Mouse (Mus musculus): Measurements from ENCODE around the gene Pou3f3. TPM values are rescaled to one million over a fixed set of nuclear protein-coding genes. Genes with fewer than 3 reads are reported as not detected.

Pou3f3 gene
- polyA plus RNA-seq, 1 experiment from 2014 or later: not detected

DNA sequence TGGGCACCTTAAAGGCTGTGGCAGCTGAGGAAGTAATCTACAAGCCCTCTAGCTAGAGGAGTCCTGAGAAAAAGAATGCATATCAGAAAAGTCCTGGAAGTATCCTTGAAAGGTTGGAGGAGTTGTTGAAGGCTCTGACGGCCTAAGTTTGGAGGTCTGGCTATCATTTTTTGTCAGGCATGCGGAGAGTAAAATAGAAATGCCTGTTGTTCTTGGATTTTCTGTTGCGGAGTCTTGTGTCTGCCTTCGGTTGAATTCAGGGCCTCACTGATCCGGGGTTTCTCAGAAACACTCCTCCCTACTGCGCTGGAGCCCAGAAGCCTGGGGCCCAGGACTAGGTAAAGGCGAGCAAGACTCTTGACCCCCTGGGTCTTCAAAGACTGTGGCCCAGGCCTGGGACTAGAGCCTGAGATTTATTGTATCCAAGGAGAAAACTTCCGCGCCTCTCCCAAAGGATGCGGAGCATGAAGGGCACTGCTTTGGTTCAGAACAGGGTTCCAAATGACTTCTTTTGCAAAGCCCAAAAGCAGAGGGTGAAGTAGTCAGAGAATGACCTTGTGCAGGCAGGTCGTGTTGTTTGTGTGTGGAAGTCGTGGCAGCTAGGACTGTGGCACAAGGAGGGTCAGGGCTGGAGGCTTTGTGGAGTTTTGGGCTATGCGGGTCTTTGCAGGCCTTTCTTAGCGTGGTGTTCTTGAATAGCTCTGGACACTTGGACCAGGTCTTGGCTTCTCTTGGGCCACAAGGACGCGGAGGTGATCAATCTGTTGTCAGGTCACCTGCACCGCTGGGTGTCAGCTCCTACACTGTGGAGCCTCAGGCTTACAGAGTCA, 9.6 kb downstream of the Pou3f3 start:
- Histone ChIP-seq H3K27me3 (ENCODE audit: control insufficient read depth, insufficient read depth, low read depth, low read length) (peaks cover 90% of the 10 kb centered on the region), H3K4me3 (ENCODE audit: low read depth, low read length) (no peak overlapping the region), H3K9ac (ENCODE audit: low read depth, low read length) (no peak overlapping the region), H3K27ac (ENCODE audit: low read length) (no peak overlapping the region), H3K36me3 (ENCODE audit: control insufficient read depth, insufficient read depth) (no peaks in the 10 kb centered on the region), H3K9me3 (replicated peaks; ENCODE audit: control insufficient read depth, low read length) (no peaks in the 10 kb centered on the region), H3K4me2 (ENCODE audit: low read depth, low read length) (no peak overlapping the region), H3K4me1 (ENCODE audit: control insufficient read depth, low read depth, low read length) (no peaks in the 10 kb centered on the region)
- no peak for ATAC-seq (ENCODE audit: low read depth)
- 4% methylated on average over 17 of the region's 17 CpGs for WGBS (ENCODE audit: insufficient replicate concordance)

DNA sequence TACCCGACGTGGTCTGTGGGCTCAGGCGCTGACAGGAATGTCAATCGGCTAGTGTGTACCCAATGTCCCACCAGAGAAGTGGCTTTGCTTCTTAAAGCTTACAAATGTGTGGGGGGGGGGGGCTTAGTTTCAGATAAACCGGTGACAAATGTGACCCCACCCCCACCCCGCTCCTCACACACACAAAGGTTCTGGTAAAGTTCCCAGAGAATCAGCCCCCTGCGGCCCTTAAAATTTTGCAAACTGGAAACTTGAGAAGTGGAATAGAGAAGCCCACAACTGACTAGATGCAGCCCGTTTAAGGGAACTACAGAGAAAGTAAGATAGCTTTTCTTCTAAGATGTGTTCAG, 10.2 kb downstream of the Pou3f3 start:
- no peak overlapping the region for H3K4me2 ChIP-seq (ENCODE audit: low read depth, low read length)
- ATAC-seq (ENCODE audit: low read depth): no peak
- no peak overlapping the region for H3K4me3 ChIP-seq (ENCODE audit: low read depth, low read length)
- WGBS (ENCODE audit: insufficient replicate concordance): 3% methylated on average over 8 of the region's 8 CpGs
- H3K4me1 ChIP-seq (ENCODE audit: control insufficient read depth, low read depth, low read length): no peaks in the 10 kb centered on the region
- H3K9ac ChIP-seq (ENCODE audit: low read depth, low read length): no peak overlapping the region
- no peaks in the 10 kb centered on the region for H3K36me3 ChIP-seq (ENCODE audit: control insufficient read depth, insufficient read depth)
- H3K9me3 ChIP-seq (replicated peaks; ENCODE audit: control insufficient read depth, low read length): no peaks in the 10 kb centered on the region
- H3K27me3 ChIP-seq (ENCODE audit: control insufficient read depth, insufficient read depth, low read depth, low read length): peaks cover 90% of the 10 kb centered on the region
- no peak overlapping the region for H3K27ac ChIP-seq (ENCODE audit: low read length)

DNA sequence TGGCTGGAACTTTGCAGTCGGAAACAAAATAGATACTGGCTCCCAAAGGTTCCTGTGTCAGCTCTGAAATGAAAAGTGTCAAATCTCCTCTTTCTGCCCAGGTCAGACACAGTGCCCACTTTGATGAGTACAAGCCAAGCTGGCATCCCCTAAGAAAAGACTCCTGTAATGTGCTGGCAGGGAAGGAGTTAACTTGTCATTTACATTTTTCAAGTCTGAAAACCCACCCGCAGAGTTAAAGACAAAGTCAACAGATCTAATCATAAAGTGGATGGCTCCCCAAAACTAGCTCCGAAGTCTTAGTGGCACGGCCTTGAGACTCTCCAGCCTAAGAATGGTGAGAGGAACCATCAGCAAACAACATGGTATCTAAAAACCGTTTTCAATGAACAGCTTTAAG, 11.6 kb downstream of the Pou3f3 start:
- 4% methylated on average over 5 of the region's 5 CpGs for WGBS (ENCODE audit: insufficient replicate concordance)
- no peaks in the 10 kb centered on the region for H3K9me3 ChIP-seq (replicated peaks; ENCODE audit: control insufficient read depth, low read length)
- ATAC-seq (ENCODE audit: low read depth): no peak
- no peak overlapping the region for H3K4me2 ChIP-seq (ENCODE audit: low read depth, low read length)
- no peak overlapping the region for H3K27ac ChIP-seq (ENCODE audit: low read length)
- H3K4me1 ChIP-seq (ENCODE audit: control insufficient read depth, low read depth, low read length): no peaks in the 10 kb centered on the region
- no peak overlapping the region for H3K9ac ChIP-seq (ENCODE audit: low read depth, low read length)
- no peak overlapping the region for H3K4me3 ChIP-seq (ENCODE audit: low read depth, low read length)
- H3K27me3 ChIP-seq (ENCODE audit: control insufficient read depth, insufficient read depth, low read depth, low read length): peaks cover 91% of the 10 kb centered on the region
- H3K36me3 ChIP-seq (ENCODE audit: control insufficient read depth, insufficient read depth): no peaks in the 10 kb centered on the region

DNA sequence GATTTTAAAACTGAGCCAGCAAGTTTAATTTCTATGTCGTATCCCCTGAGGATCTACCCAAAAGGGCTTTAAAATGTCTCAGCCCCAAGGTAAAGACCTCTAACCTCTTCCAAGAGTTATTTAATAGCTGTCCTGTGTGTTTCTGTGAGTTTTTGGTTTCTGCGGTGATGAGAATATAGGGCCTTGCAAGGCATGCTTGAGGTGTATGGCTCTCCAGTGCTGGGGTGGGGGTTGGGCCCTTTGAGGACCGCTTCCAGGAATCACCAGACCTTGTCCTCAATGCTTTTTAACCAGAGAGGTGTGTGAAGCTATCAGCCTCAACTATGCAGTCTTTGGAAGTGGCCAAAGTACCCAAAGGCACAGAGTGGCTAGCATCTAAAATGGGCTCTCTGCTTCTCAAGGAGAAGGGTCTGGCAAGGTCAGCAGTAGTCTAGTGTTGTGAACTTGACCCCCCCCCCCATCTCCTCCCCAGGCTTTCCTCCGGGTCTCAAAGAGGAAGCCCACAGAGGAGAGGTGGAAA, 12.1 kb downstream of the Pou3f3 start:
- H3K27me3 ChIP-seq (ENCODE audit: control insufficient read depth, insufficient read depth, low read depth, low read length): peaks cover 91% of the 10 kb centered on the region
- no peak for ATAC-seq (ENCODE audit: low read depth)
- no peaks in the 10 kb centered on the region for H3K4me1 ChIP-seq (ENCODE audit: control insufficient read depth, low read depth, low read length)
- H3K36me3 ChIP-seq (ENCODE audit: control insufficient read depth, insufficient read depth): no peaks in the 10 kb centered on the region
- no peak overlapping the region for H3K4me2 ChIP-seq (ENCODE audit: low read depth, low read length)
- H3K4me3 ChIP-seq (ENCODE audit: low read depth, low read length): no peak overlapping the region
- no peak overlapping the region for H3K9ac ChIP-seq (ENCODE audit: low read depth, low read length)
- 3% methylated on average over 4 of the region's 4 CpGs for WGBS (ENCODE audit: insufficient replicate concordance)
- H3K27ac ChIP-seq (ENCODE audit: low read length): no peak overlapping the region
- no peaks in the 10 kb centered on the region for H3K9me3 ChIP-seq (replicated peaks; ENCODE audit: control insufficient read depth, low read length)

DNA sequence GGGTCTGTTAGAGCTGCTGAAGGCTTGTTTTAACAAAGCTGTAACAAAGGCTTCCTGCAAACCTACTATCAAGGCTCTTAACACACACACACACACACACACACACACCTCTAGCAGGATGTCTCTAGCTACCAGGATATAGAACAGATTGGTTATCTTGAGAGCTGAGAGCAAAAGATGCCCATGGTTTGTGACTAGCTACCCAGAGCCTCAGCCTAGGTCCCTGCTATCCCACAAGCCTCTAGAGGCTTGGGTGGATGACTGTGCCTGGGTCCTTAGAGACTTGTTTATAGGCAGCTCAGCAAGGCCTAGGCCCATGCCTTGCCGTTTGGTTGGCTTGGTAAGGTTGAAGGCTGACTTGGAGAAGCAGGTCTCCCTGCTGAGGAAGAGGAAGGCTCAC, 13.5 kb downstream of the Pou3f3 start:
- Histone ChIP-seq H3K4me2 (ENCODE audit: low read depth, low read length) (no peak overlapping the region), H3K4me1 (ENCODE audit: control insufficient read depth, low read depth, low read length) (no peaks in the 10 kb centered on the region; the same call in 1 of the 2 replicates), H3K36me3 (ENCODE audit: control insufficient read depth, insufficient read depth) (no peaks in the 10 kb centered on the region), H3K27me3 (ENCODE audit: control insufficient read depth, insufficient read depth, low read depth, low read length) (peaks cover 93% of the 10 kb centered on the region), H3K9ac (ENCODE audit: low read depth, low read length) (no peak overlapping the region), H3K4me3 (ENCODE audit: low read depth, low read length) (no peak overlapping the region), H3K27ac (ENCODE audit: low read length) (no peak overlapping the region), H3K9me3 (replicated peaks; ENCODE audit: control insufficient read depth, low read length) (no peaks in the 10 kb centered on the region)
- no peak for ATAC-seq (ENCODE audit: low read depth)
- WGBS (ENCODE audit: insufficient replicate concordance): 12% methylated on average over 1 of the region's 1 CpGs

DNA sequence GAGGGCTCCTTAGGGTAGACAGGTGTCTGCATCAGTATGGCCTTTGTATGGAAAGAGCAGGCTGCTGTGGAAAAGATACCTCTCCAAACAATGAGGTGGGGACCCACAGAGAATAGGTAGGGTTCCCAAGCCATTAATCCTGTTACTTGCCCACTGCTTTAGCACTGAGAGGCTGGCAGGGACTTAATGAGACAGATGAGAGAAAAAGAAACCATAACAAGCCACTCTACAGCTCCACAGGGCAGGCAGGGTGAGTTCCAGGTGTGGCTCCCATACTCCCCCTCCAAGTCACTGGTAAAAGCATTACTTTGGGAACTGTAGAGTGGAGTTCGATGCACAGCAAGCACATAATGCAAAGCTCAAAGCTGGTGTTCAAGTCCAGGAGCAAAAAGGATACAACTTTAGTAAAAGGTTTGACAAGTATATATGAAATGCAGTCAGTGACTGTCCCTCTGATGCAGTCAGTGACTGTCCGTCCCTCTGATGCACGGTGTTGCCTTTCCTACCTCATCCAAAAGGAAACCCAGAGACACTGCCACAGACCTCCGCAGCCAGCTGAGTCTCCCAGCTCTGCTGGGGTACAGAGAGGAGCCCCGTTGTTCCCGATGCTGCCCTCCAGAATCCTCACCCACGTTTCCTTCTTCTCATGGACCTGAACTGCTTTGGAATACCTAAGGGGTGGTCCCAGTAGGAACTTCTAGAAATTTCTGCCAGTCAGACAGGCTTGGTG, 14.0 kb downstream of the Pou3f3 start:
- H3K4me3 ChIP-seq (ENCODE audit: low read depth, low read length): no peak overlapping the region
- H3K27ac ChIP-seq (ENCODE audit: low read length): no peak overlapping the region
- H3K9ac ChIP-seq (ENCODE audit: low read depth, low read length): no peak overlapping the region
- no peaks in the 10 kb centered on the region for H3K36me3 ChIP-seq (ENCODE audit: control insufficient read depth, insufficient read depth)
- H3K4me2 ChIP-seq (ENCODE audit: low read depth, low read length): no peak overlapping the region
- ATAC-seq (ENCODE audit: low read depth): no peak
- peaks cover 93% of the 10 kb centered on the region for H3K27me3 ChIP-seq (ENCODE audit: control insufficient read depth, insufficient read depth, low read depth, low read length)
- H3K4me1 ChIP-seq (ENCODE audit: control insufficient read depth, low read depth, low read length): no peaks in the 10 kb centered on the region; the same call in none of the 2 replicates
- WGBS (ENCODE audit: insufficient replicate concordance): 9% methylated on average over 7 of the region's 7 CpGs
- H3K9me3 ChIP-seq (replicated peaks; ENCODE audit: control insufficient read depth, low read length): no peaks in the 10 kb centered on the region

DNA sequence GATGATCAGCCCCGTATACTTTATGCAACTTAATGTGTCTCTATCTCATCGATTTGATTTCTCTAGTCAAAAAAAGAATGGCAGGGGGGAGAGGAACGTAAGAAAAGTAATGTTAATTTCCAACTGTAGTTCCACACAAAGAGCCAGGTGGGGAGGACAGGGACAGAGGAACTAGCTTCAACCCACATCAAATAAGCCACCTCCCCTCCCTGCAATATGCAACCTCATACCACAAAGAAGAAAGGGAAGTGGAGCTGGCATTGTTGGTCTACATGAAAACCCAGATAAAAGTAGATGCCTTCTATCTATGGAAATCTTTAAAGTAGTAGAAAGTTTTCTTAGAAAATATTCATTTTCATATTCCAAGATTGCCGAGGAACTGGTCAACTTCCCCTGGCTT, 14.7 kb downstream of the Pou3f3 start:
- H3K4me2 ChIP-seq (ENCODE audit: low read depth, low read length): no peak overlapping the region
- peaks cover 94% of the 10 kb centered on the region for H3K27me3 ChIP-seq (ENCODE audit: control insufficient read depth, insufficient read depth, low read depth, low read length)
- no peaks in the 10 kb centered on the region for H3K9me3 ChIP-seq (replicated peaks; ENCODE audit: control insufficient read depth, low read length)
- no peak overlapping the region for H3K27ac ChIP-seq (ENCODE audit: low read length)
- no peak for ATAC-seq (ENCODE audit: low read depth)
- no peak overlapping the region for H3K9ac ChIP-seq (ENCODE audit: low read depth, low read length)
- WGBS (ENCODE audit: insufficient replicate concordance): 10% methylated on average over 4 of the region's 4 CpGs
- H3K4me3 ChIP-seq (ENCODE audit: low read depth, low read length): no peak overlapping the region
- no peaks in the 10 kb centered on the region for H3K36me3 ChIP-seq (ENCODE audit: control insufficient read depth, insufficient read depth)
- no peaks in the 10 kb centered on the region; the same call in none of the 2 replicates for H3K4me1 ChIP-seq (ENCODE audit: control insufficient read depth, low read depth, low read length)

DNA sequence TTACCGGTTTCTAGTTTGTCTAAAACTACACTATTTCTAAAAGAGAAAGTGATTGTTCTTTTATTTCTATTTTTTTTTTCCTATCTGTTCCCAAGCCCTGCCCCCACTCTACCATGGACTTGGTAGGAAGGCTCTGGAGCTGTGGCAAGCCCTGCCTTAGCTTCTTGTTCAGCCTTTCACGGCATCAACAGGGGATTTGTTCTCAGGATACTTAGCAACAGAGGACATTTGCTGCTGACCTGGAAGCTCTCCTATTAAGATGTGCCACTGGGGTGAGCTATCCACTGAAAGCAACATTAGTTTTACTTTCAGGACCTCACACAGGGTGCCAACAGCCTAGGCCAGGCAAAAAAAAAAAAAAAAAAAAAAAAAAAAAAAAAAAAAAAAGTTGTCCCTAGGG, 15.4 kb downstream of the Pou3f3 start:
- Histone ChIP-seq H3K27me3 (ENCODE audit: control insufficient read depth, insufficient read depth, low read depth, low read length) (peaks cover 91% of the 10 kb centered on the region), H3K36me3 (ENCODE audit: control insufficient read depth, insufficient read depth) (no peaks in the 10 kb centered on the region), H3K4me1 (ENCODE audit: control insufficient read depth, low read depth, low read length) (no peaks in the 10 kb centered on the region; the same call in none of the 2 replicates), H3K9me3 (replicated peaks; ENCODE audit: control insufficient read depth, low read length) (no peaks in the 10 kb centered on the region), H3K27ac (ENCODE audit: low read length) (no peak overlapping the region), H3K4me2 (ENCODE audit: low read depth, low read length) (no peak overlapping the region), H3K9ac (ENCODE audit: low read depth, low read length) (no peak overlapping the region), H3K4me3 (ENCODE audit: low read depth, low read length) (no peak overlapping the region)
- no peak for ATAC-seq (ENCODE audit: low read depth)
- 10% methylated on average over 2 of the region's 2 CpGs for WGBS (ENCODE audit: insufficient replicate concordance)
